ENCODE assay signal across 9 mouse cellular contexts in genomic region chr11:52282420-52282773, GRCm38 (mm10). TPM values are rescaled to one million over a fixed set of nuclear protein-coding genes. Genes with fewer than 3 reads are reported as not detected.
A peak's percentile ranks its signal among the peaks of the same experiment; 100 is the strongest.
DNase-seq lines count a peak whose midpoint lies in the region; ATAC-seq lines count a peak whose summit lies in the region.
"Had no signal": no experiment of that assay in that cellular context is flagged by ENCODE, and none has a peak within 500 bp of the region (broad histone marks: within the 10 kb centered on the region; RNA-seq: fewer than 3 reads in every experiment).

No protein-coding gene starts in this region.

- H3K4me1 ChIP-seq in forebrain, embryonic 11.5 days (replicated peaks; ENCODE audit: control insufficient read depth, insufficient read depth, low read length): peaks cover 22% of the 10 kb centered on the region
- H3K4me1 ChIP-seq in liver, embryonic 13.5 days (replicated peaks): peaks cover 20% of the 10 kb centered on the region

- peak overlapping the region; percentile 66 for H3K9ac ChIP-seq in forebrain, embryonic 11.5 days (ENCODE audit: low read length)
- peak overlapping the region; percentile 42; the same call in 1 of the 2 replicates for H3K9ac ChIP-seq in liver, embryonic 13.5 days

- H3K4me3 ChIP-seq in forebrain, embryonic 11.5 days (ENCODE audit: low read depth, low read length): peak overlapping the region; percentile 63
- peak overlapping the region; percentile 62 for H3K4me3 ChIP-seq in liver, embryonic 13.5 days (replicated peaks)

- H3K36me3 ChIP-seq in forebrain, embryonic 11.5 days (ENCODE audit: control insufficient read depth, insufficient read depth, low read length): no peaks in the 10 kb centered on the region
- H3K36me3 ChIP-seq in liver, embryonic 13.5 days: no peaks in the 10 kb centered on the region; the same call in 1 of the 2 replicates

- peak; percentile 46 for DNase-seq in embryo, embryonic 10 days (ENCODE audit: low spot score)
- DNase-seq in embryo, embryonic 9.5 days (ENCODE audit: extremely low spot score): no peak
- DNase-seq in CD4-positive helper T cell, adult 2 months (ENCODE audit: low read depth, low spot score): peak; percentile 78
- no peak for DNase-seq in forebrain, embryonic 11.5 days (ENCODE audit: low spot score)
- no peak for DNase-seq in liver, embryonic 13.5 days
- DNase-seq in thymus, adult 18-20 months: peak; percentile 77 to 89
- DNase-seq in layer of hippocampus, postnatal 10 days (ENCODE audit: low spot score in 2 of 2): no peak
- no peak for DNase-seq in urinary bladder, adult 2 months (ENCODE audit: low spot score)

- peak overlapping the region; percentile 94 for H3K4me2 ChIP-seq in forebrain, embryonic 11.5 days (ENCODE audit: low read depth, low read length, severe bottlenecking)
- H3K4me2 ChIP-seq in liver, embryonic 13.5 days: peak overlapping the region; percentile 81

- 0 out of 2 replicates have a peak, but pooled peaks have one; percentile 2 for ATAC-seq in forebrain, embryonic 11.5 days (replicated peaks; ENCODE audit: low FRiP score)
- no peak for ATAC-seq in liver, embryonic 13.5 days (ENCODE audit: low read depth)

- no peaks in the 10 kb centered on the region for H3K9me3 ChIP-seq in forebrain, embryonic 11.5 days (ENCODE audit: control insufficient read depth, low read length)
- no peaks in the 10 kb centered on the region for H3K9me3 ChIP-seq in liver, embryonic 13.5 days (replicated peaks)

- peaks cover 28% of the 10 kb centered on the region for H3K27me3 ChIP-seq in forebrain, embryonic 11.5 days (ENCODE audit: control insufficient read depth, insufficient read depth, low read length)
- peaks cover 80% of the 10 kb centered on the region for H3K27me3 ChIP-seq in liver, embryonic 13.5 days

- no peak overlapping the region for H3K27ac ChIP-seq in forebrain, embryonic 11.5 days (ENCODE audit: low read depth, low read length)
- H3K27ac ChIP-seq in liver, embryonic 13.5 days: no peak overlapping the region
- H3K27ac ChIP-seq: macrophage had no signal

- WGBS in forebrain, embryonic 11.5 days: 1% methylated on average over 18 of the region's 19 CpGs
- 2% methylated on average over 19 of the region's 19 CpGs for WGBS in liver, embryonic 13.5 days (ENCODE audit: insufficient replicate concordance)

RNA-seq across cellular contexts. Expression of gene Tcf7, which starts 0.4 kb away (rescaled TPM):
- polyA plus RNA-seq in forebrain, embryonic 11.5 days (2014; fragmentation: Nextera tagmentation; extraction: Ambion mirVana): 9.5 and 9.6 TPM in 2 replicates
- polyA plus RNA-seq in liver, embryonic 13.5 days (2015; fragmentation: Nextera tagmentation; extraction: Ambion mirVana): 1.9 and 2.0 TPM in 2 replicates
- total RNA-seq in layer of hippocampus, postnatal 10 days (2021): 1 to 10 TPM; 5.9 to 6.7 TPM
- 6.1 and 8.1 TPM in 2 replicates for polyA plus RNA-seq in urinary bladder, adult 2 months (2012; rRNA removed)

RNA-seq across cellular contexts. Expression of gene Skp1a, which starts 50.6 kb away (rescaled TPM):
- polyA plus RNA-seq in forebrain, embryonic 11.5 days (2014; fragmentation: Nextera tagmentation; extraction: Ambion mirVana): 855 and 927 TPM in 2 replicates
- polyA plus RNA-seq in liver, embryonic 13.5 days (2015; fragmentation: Nextera tagmentation; extraction: Ambion mirVana): 377 and 461 TPM in 2 replicates
- 100 to 1,000 TPM; 464 to 465 TPM for total RNA-seq in layer of hippocampus, postnatal 10 days (2021)
- polyA plus RNA-seq in urinary bladder, adult 2 months (2012; rRNA removed): 206 and 212 TPM in 2 replicates

Comparison
In these comparisons a context has a peak if more than half of its experiments do, and no peak if none do; other contexts are left out.
1. DNase-seq: peak in embryo, embryonic 10 days (single experiment), CD4-positive helper T cell, adult 2 months (single experiment) and thymus, adult 18-20 months (2 of 2); none in embryo, embryonic 9.5 days (single experiment), forebrain, embryonic 11.5 days (single experiment), liver, embryonic 13.5 days (single experiment), layer of hippocampus, postnatal 10 days (0 of 2) and urinary bladder, adult 2 months (single experiment).